ENCODE assay signal across 12 mouse cellular contexts in genomic region chr7:79500681-79501306, GRCm38 (mm10). TPM values are rescaled to one million over a fixed set of nuclear protein-coding genes. Genes with fewer than 3 reads are reported as not detected.
DNase-seq lines count a peak whose midpoint lies in the region; ATAC-seq lines count a peak whose summit lies in the region.
"Had no signal": no experiment of that assay in that cellular context is flagged by ENCODE, and none has a peak within 500 bp of the region (broad histone marks: within the 10 kb centered on the region; RNA-seq: fewer than 3 reads in every experiment).

No protein-coding gene starts in this region.

- H3K9ac ChIP-seq in hindbrain, embryonic 15.5 days: peak overlapping the region; percentile 99
- H3K9ac ChIP-seq: heart, embryonic 13.5 days; limb, embryonic 13.5 days had no signal

- 0% methylated on average over 3 of the region's 3 CpGs for WGBS in embryonic facial prominence, embryonic 10.5 days
- 7% methylated on average over 3 of the region's 3 CpGs for WGBS in hindbrain, embryonic 15.5 days

- peaks cover 51% of the 10 kb centered on the region for H3K4me1 ChIP-seq in embryonic facial prominence, embryonic 10.5 days
- peaks cover 53% of the 10 kb centered on the region for H3K4me1 ChIP-seq in hindbrain, embryonic 15.5 days (replicated peaks)

- peak overlapping the region; percentile 87 for H3K4me2 ChIP-seq in hindbrain, embryonic 15.5 days

- no peak for ATAC-seq in hindbrain, embryonic 15.5 days (ENCODE audit: low FRiP score, low read depth)
- no peak for ATAC-seq in granulocyte monocyte progenitor cell, adult 5-6 weeks (replicated peaks; ENCODE audit: poor library complexity, severe bottlenecking)

- H3K27ac ChIP-seq in embryonic facial prominence, embryonic 10.5 days (replicated peaks): peak overlapping the region; percentile 76; the same call in 1 of the 2 replicates
- H3K27ac ChIP-seq in hindbrain, embryonic 15.5 days (replicated peaks): peak overlapping the region; percentile 97
- H3K27ac ChIP-seq: heart, embryonic 13.5 days; limb, embryonic 13.5 days had no signal

- peaks cover 100% of the 10 kb centered on the region for H3K27me3 ChIP-seq in embryonic facial prominence, embryonic 10.5 days (replicated peaks; ENCODE audit: low read depth, poor library complexity, severe bottlenecking)
- H3K27me3 ChIP-seq in hindbrain, embryonic 15.5 days: peaks cover 3% of the 10 kb centered on the region; the same call in 1 of the 2 replicates

- H3K4me3 ChIP-seq in embryonic facial prominence, embryonic 10.5 days: peak overlapping the region; percentile 57
- H3K4me3 ChIP-seq in hindbrain, embryonic 15.5 days: peak overlapping the region; percentile 90

- intact Hi-C loops in left cerebral cortex, postnatal 10 days (cut with DNase I): no loop called here
- intact Hi-C loops in left cerebral cortex, postnatal 4 days (cut with DNase I): no loop called here
- intact Hi-C loops in gastrocnemius, postnatal 14 days (cut with DNase I; ENCODE audit: low total_unique reads): loop anchor here (5.0 kb wide), 1 partner anchor 37 kb away; no protein-coding TSS in a partner anchor

- no peaks in the 10 kb centered on the region for H3K36me3 ChIP-seq in embryonic facial prominence, embryonic 10.5 days (replicated peaks)
- no peaks in the 10 kb centered on the region for H3K36me3 ChIP-seq in hindbrain, embryonic 15.5 days
- H3K36me3 ChIP-seq: heart, embryonic 13.5 days; limb, embryonic 13.5 days had no signal

- peak; percentile 39 to 51 for DNase-seq in left cerebral cortex, postnatal 10 days (ENCODE audit: extremely low spot score in 1 of 2, low spot score in 2 of 2)
- DNase-seq in left cerebral cortex, postnatal 4 days: no peak
- no peak for DNase-seq in embryonic facial prominence, embryonic 10.5 days (ENCODE audit: low spot score)
- peak; percentile 11 for DNase-seq in retina, embryonic 14.5 days (ENCODE audit: low spot score)
- DNase-seq in ovary, postnatal 14 days (ENCODE audit: low spot score): no peak
- no peak for DNase-seq in gastrocnemius, postnatal 14 days
- DNase-seq: kidney, adult 2 months; lung, postnatal 14 days had no signal

- no peaks in the 10 kb centered on the region for H3K9me3 ChIP-seq in embryonic facial prominence, embryonic 10.5 days
- no peaks in the 10 kb centered on the region for H3K9me3 ChIP-seq in hindbrain, embryonic 15.5 days
- H3K9me3 ChIP-seq: heart, embryonic 13.5 days; limb, embryonic 13.5 days had no signal

RNA-seq across cellular contexts. Expression of gene Polg, which starts 34.6 kb away (rescaled TPM):
- total RNA-seq in left cerebral cortex, postnatal 10 days (2021): 10 to 100 TPM; 85.9 to 88.7 TPM
- 10 to 100 TPM; 75.8 to 80.6 TPM for total RNA-seq in left cerebral cortex, postnatal 4 days (2021)
- 33.4 and 37.8 TPM in 2 replicates for polyA plus RNA-seq in embryonic facial prominence, embryonic 10.5 days (2016; fragmentation: Nextera tagmentation; extraction: Ambion mirVana)
- polyA plus RNA-seq in hindbrain, embryonic 15.5 days (2015; fragmentation: Nextera tagmentation; extraction: Ambion mirVana): 26.5 and 27.0 TPM in 2 replicates
- total RNA-seq in granulocyte monocyte progenitor cell, adult 5-6 weeks (2014; fragmentation: Nextera tagmentation): 27.1 and 34.9 TPM in 2 replicates
- 40.5 and 61.0 TPM in 2 replicates for total RNA-seq in granulocyte monocyte progenitor cell, adult 5-6 weeks (2017)
- 10 to 100 TPM; 28.8 to 33.0 TPM for total RNA-seq in gastrocnemius, postnatal 14 days (2021)

Comparison
In these comparisons a context has a peak if more than half of its experiments do, and no peak if none do; other contexts are left out.
1. DNase-seq: peak in left cerebral cortex, postnatal 10 days (2 of 2) and retina, embryonic 14.5 days (single experiment); none in left cerebral cortex, postnatal 4 days (single experiment), embryonic facial prominence, embryonic 10.5 days (single experiment), ovary, postnatal 14 days (single experiment) and gastrocnemius, postnatal 14 days (single experiment).